Mouse (Mus musculus): Measurements from ENCODE around the gene Taok3. TPM values are rescaled to one million over a fixed set of nuclear protein-coding genes. Genes with fewer than 3 reads are reported as not detected.

Gene Taok3
- polyA plus RNA-seq, 1 experiment from 2014 or later, result 46.7 TPM

DNA sequence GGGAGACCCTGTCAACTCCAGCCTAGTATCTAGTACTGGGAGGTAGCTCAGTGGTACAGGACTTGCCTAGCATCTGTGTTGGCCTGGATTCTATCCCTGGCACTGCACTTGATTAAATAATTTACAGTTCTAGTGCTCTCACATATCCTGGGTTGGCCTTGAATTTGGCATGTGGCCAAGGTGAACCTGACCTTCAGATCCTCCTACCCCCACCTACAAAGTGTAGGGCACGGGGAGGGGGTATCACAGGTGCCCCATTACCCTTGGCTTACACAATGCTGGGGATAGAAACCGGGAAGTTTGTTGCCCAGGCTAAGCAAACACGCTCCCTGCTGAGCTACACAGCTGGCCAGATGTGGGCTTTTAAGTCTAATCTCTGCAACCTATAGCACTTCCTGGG lies 183.0 kb downstream of the Taok3 start:
- H3K4me1 ChIP-seq (replicated peaks), result no peaks in the 10 kb centered on the region
- no peak overlapping the region for H3K9ac ChIP-seq
- H3K36me3 ChIP-seq, result no peaks in the 10 kb centered on the region
- no peak overlapping the region for H3K4me2 ChIP-seq
- no peak overlapping the region for H3K4me3 ChIP-seq
- no peaks in the 10 kb centered on the region for H3K9me3 ChIP-seq
- 74% methylated on average over 3 of the region's 3 CpGs for WGBS
- no peak for ATAC-seq (ENCODE audit: low read depth)
- no peak overlapping the region for H3K27ac ChIP-seq (replicated peaks)
- H3K27me3 ChIP-seq, result no peaks in the 10 kb centered on the region

- WGBS, result 54% methylated on average over 18 of the region's 18 CpGs
- no peak for ATAC-seq (ENCODE audit: low read depth)
Observed at GRCm38 (mm10) chr5:117303691-117304579, 184.0 kb downstream of the Taok3 start.

GRCm38 (mm10) chr5:117304947-117305346 lies 185.0 kb downstream of the Taok3 start:
- no peak overlapping the region for H3K9ac ChIP-seq
- H3K4me1 ChIP-seq (replicated peaks), result no peaks in the 10 kb centered on the region
- ATAC-seq (ENCODE audit: low read depth), result no peak
- no peaks in the 10 kb centered on the region for H3K27me3 ChIP-seq
- H3K36me3 ChIP-seq, result no peaks in the 10 kb centered on the region
- H3K4me3 ChIP-seq, result no peak overlapping the region
- WGBS, result 80% methylated on average over 7 of the region's 7 CpGs
- no peak overlapping the region for H3K27ac ChIP-seq (replicated peaks)
- H3K9me3 ChIP-seq, result no peaks in the 10 kb centered on the region
- no peak overlapping the region for H3K4me2 ChIP-seq

More at GRCm38 (mm10) chr5:117303691-117304579, 184.0 kb downstream of the Taok3 start:
- H3K9ac ChIP-seq, result no peak overlapping the region
- no peak overlapping the region for H3K27ac ChIP-seq (replicated peaks)
- H3K27me3 ChIP-seq, result no peaks in the 10 kb centered on the region
- H3K36me3 ChIP-seq, result no peaks in the 10 kb centered on the region
- H3K4me1 ChIP-seq (replicated peaks), result no peaks in the 10 kb centered on the region
- no peak overlapping the region for H3K4me2 ChIP-seq
- H3K4me3 ChIP-seq, result no peak overlapping the region
- H3K9me3 ChIP-seq, result no peaks in the 10 kb centered on the region

- no peak for ATAC-seq (ENCODE audit: low read depth)
- WGBS, result 92% methylated on average over 5 of the region's 5 CpGs
- H3K4me3 ChIP-seq, result no peak overlapping the region
- no peaks in the 10 kb centered on the region for H3K36me3 ChIP-seq
- H3K4me1 ChIP-seq (replicated peaks), result no peaks in the 10 kb centered on the region
- no peaks in the 10 kb centered on the region for H3K27me3 ChIP-seq
- H3K4me2 ChIP-seq, result no peak overlapping the region
- no peaks in the 10 kb centered on the region for H3K9me3 ChIP-seq
- no peak overlapping the region for H3K27ac ChIP-seq (replicated peaks)
- no peak overlapping the region for H3K9ac ChIP-seq
Observed at GRCm38 (mm10) chr5:117305754-117306153, 185.8 kb downstream of the Taok3 start.

DNA sequence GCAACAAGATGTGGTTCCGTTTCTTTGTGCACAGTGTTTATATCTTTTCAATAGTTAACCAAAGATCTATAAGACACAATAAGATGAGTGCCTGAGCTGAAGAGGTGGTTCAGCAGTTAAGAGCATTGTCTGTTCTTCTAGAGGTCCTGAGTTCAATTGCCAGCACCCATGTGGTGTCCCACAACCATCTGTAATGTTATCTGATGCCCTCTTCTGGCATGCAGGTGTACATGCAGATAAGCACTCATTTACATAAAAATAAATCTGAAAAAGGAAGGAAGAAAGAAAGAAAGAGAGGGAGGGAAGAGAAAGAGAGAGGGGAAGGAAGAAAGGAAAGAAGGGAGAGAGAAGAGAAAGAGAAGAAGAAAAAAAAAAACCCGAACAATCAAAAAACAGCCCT lies 186.9 kb downstream of the Taok3 start:
- Histone ChIP-seq H3K4me3 (no peak overlapping the region), H3K36me3 (no peaks in the 10 kb centered on the region), H3K27ac (replicated peaks) (no peak overlapping the region), H3K9ac (no peak overlapping the region), H3K9me3 (no peaks in the 10 kb centered on the region), H3K27me3 (no peaks in the 10 kb centered on the region), H3K4me1 (replicated peaks) (no peaks in the 10 kb centered on the region), H3K4me2 (no peak overlapping the region)
- ATAC-seq (ENCODE audit: low read depth), result no peak
- WGBS, result 96% methylated on average over 2 of the region's 2 CpGs

GRCm38 (mm10) chr5:117307699-117308098 lies 187.8 kb downstream of the Taok3 start:
- 43% methylated on average over 11 of the region's 11 CpGs for WGBS

GRCm38 (mm10) chr5:117313420-117313819 lies 193.5 kb downstream of the Taok3 start:
- H3K27me3 ChIP-seq, result peaks cover 20% of the 10 kb centered on the region
- H3K9ac ChIP-seq, result no peak overlapping the region
- H3K9me3 ChIP-seq, result no peaks in the 10 kb centered on the region
- H3K27ac ChIP-seq (replicated peaks), result no peak overlapping the region
- WGBS, result 26% methylated on average over 14 of the region's 14 CpGs
- H3K4me3 ChIP-seq, result 0 out of 2 replicates have a peak overlapping the region, but pooled peaks have one; percentile 10
- H3K4me1 ChIP-seq (replicated peaks), result peaks cover 8% of the 10 kb centered on the region; the same call in 1 of the 2 replicates
- no peak for ATAC-seq (ENCODE audit: low read depth)
- no peaks in the 10 kb centered on the region for H3K36me3 ChIP-seq
- H3K4me2 ChIP-seq, result peak overlapping the region; percentile 32

More at GRCm38 (mm10) chr5:117307699-117308098, 187.8 kb downstream of the Taok3 start:
- no peaks in the 10 kb centered on the region for H3K9me3 ChIP-seq
- H3K27me3 ChIP-seq, result no peaks in the 10 kb centered on the region
- no peak overlapping the region for H3K9ac ChIP-seq
- no peak for ATAC-seq (ENCODE audit: low read depth)
- H3K27ac ChIP-seq (replicated peaks), result no peak overlapping the region
- no peak overlapping the region for H3K4me3 ChIP-seq
- H3K4me1 ChIP-seq (replicated peaks), result no peaks in the 10 kb centered on the region
- no peak overlapping the region for H3K4me2 ChIP-seq
- H3K36me3 ChIP-seq, result no peaks in the 10 kb centered on the region

DNA sequence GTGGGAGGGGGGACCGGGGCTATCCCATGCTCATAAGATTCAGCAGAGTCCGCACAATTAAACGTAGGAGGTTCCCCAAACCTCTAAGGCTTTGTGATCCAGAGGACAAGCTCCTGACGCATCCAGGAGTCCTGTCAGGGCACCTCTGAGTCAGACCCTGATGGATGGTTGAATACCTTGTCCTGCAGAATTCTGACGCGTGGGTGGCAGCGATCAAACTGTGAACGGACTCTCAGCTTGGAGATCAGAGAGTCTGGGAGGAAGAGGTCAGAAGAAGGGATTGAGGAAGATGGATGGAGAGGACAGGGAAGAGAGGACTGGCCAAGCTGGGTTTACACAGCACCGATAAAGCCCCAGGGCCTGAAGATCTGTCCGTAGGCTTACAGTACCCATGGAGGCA lies 194.0 kb downstream of the Taok3 start:
- 41% methylated on average over 10 of the region's 10 CpGs for WGBS
- H3K9me3 ChIP-seq, result no peaks in the 10 kb centered on the region
- H3K4me2 ChIP-seq, result peak overlapping the region; percentile 32
- no peak overlapping the region for H3K9ac ChIP-seq
- H3K27ac ChIP-seq (replicated peaks), result no peak overlapping the region
- ATAC-seq (ENCODE audit: low read depth), result no peak
- peaks cover 20% of the 10 kb centered on the region for H3K27me3 ChIP-seq
- H3K4me3 ChIP-seq, result no peak overlapping the region
- no peaks in the 10 kb centered on the region for H3K36me3 ChIP-seq
- H3K4me1 ChIP-seq (replicated peaks), result peaks cover 8% of the 10 kb centered on the region; the same call in 1 of the 2 replicates

- no peak for ATAC-seq (ENCODE audit: low read depth)
- no peak overlapping the region for H3K9ac ChIP-seq
- peaks cover 24% of the 10 kb centered on the region for H3K27me3 ChIP-seq
- no peaks in the 10 kb centered on the region for H3K9me3 ChIP-seq
- no peaks in the 10 kb centered on the region for H3K36me3 ChIP-seq
- H3K27ac ChIP-seq (replicated peaks), result no peak overlapping the region
- no peak overlapping the region for H3K4me3 ChIP-seq
- H3K4me2 ChIP-seq, result no peak overlapping the region
- WGBS, result 14% methylated on average over 9 of the region's 9 CpGs
- H3K4me1 ChIP-seq (replicated peaks), result peaks cover 16% of the 10 kb centered on the region; the same call in 1 of the 2 replicates
Observed at GRCm38 (mm10) chr5:117314587-117315428, 194.9 kb downstream of the Taok3 start.

DNA sequence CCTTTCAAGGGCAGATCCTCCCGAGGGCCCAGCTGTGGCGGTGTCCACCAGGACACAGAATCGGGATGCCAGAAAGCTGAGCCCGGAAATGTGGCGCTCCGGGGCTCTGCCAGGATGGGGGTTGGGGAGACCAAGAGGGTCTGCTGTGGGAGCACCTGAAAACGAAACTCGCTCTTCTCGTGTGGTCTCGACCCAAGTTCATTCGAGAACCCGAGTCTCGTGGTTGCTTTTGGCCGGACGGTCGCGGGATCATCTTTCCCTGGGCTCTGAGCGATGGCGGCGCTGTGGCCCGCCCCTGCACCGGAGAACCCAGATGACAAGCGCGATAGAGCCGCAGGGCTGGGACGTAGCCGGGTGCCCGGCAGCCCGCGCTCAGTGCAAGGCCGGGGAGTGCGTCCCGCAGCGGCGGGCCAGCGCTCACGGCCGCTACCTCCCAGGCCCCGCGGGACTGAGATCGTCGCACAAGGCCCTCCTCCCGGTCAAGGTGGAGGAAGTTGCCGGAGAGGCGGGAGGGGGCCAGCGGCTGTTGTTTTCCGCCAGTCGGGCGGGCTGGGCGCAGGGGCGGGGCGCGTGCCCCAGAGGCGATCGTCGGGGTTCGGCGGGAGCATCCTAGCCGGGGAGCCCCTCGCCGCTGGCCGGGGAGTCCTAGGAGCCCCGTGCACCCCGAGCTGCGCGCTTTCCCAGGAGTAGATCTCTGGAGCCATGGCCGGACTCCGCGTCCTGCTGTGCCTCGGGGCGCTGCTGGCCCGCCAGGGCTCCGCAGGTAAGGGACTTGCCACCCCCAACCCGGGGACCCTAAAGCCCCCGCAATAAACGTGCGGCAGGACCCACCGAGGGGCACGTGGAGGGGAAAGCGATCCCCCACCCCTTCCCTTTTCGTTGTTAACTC lies 199.1 kb downstream of the Taok3 start, which contains the start of gene Vsig10:
Gene Vsig10, plus strand, starts transcription at position 343 of the 889 bp plus-strand sequence.
- H3K27ac ChIP-seq (replicated peaks), result peak within 1 kb of the TSS; percentile 65

GRCm38 (mm10) chr5:117323751-117324150 lies 203.8 kb downstream of the Taok3 start:
- H3K36me3 ChIP-seq, result no peaks in the 10 kb centered on the region
- no peak overlapping the region for H3K27ac ChIP-seq (replicated peaks)
- H3K4me2 ChIP-seq, result no peak overlapping the region
- WGBS, result 89% methylated on average over 9 of the region's 9 CpGs
- no peak overlapping the region for H3K4me3 ChIP-seq
- no peak overlapping the region for H3K9ac ChIP-seq
- peaks cover 23% of the 10 kb centered on the region for H3K27me3 ChIP-seq
- H3K9me3 ChIP-seq, result no peaks in the 10 kb centered on the region
- H3K4me1 ChIP-seq (replicated peaks), result peaks cover 10% of the 10 kb centered on the region; the same call in 1 of the 2 replicates
- no peak for ATAC-seq (ENCODE audit: low read depth)

More for the DNA sequence above, 199.1 kb downstream of the Taok3 start, which contains the start of gene Vsig10:
- H3K27me3 ChIP-seq, result peaks cover 40% of the 10 kb centered on the region
- ATAC-seq (ENCODE audit: low read depth), result peak; percentile 87
- no peaks in the 10 kb centered on the region for H3K9me3 ChIP-seq
- H3K9ac ChIP-seq, result peak within 1 kb of the TSS; percentile 76
- no peaks in the 10 kb centered on the region for H3K36me3 ChIP-seq
- H3K4me2 ChIP-seq, result peak within 1 kb of the TSS; percentile 99
- peak within 1 kb of the TSS; percentile 66 for H3K4me3 ChIP-seq
- under 1% methylated on average over 71 of the region's 81 CpGs for WGBS
- peaks cover 18% of the 10 kb centered on the region; the same call in 1 of the 2 replicates for H3K4me1 ChIP-seq (replicated peaks)
